Mouse (Mus musculus) layer of hippocampus, postnatal 14 days (tissue): ENCODE data around the gene Mtr. TPM values are rescaled to one million over a fixed set of nuclear protein-coding genes. Genes with fewer than 3 reads are reported as not detected.
"Not testable (repeated sequence)": the region's sequence is repeated elsewhere in the genome, so short reads cannot be mapped to it uniquely, and the experiment has no call there.

ENCODE experiments used
- DNase-seq, 2 experiments: peaks; one replicate each; pipeline ENCODE4 v3.0.0; 2021 to 2022; ENCODE audit warnings: low spot score in 2 of 2, mixed read lengths in 1 of 2
- total RNA-seq, 2 experiments: library from RNA; stranded (reverse); gene quantifications; 2 replicates each; pipeline ENCODE4 v1.2.3; 2021

Gene Mtr
- total RNA-seq, 2 experiments from 2014 or later: 17.9 to 18.3 TPM

GRCm38 (mm10) chr13:12162457-12162856 lies 95.5 kb downstream of the Mtr start:
- no peak for DNase-seq

GRCm38 (mm10) chr13:12160121-12160475 lies 97.8 kb downstream of the Mtr start:
- DNase-seq: no peak

- no peak for DNase-seq
Measured at GRCm38 (mm10) chr13:12159288-12160120, 98.4 kb downstream of the Mtr start.

GRCm38 (mm10) chr13:12153922-12154321 lies 104.0 kb downstream of the Mtr start:
- DNase-seq: no peak

GRCm38 (mm10) chr13:12146918-12147507 lies 110.9 kb downstream of the Mtr start:
- no peak for DNase-seq

GRCm38 (mm10) chr13:12146402-12146801 lies 111.5 kb downstream of the Mtr start:
- no peak for DNase-seq

GRCm38 (mm10) chr13:12143347-12143746 lies 114.6 kb downstream of the Mtr start:
- no peak for DNase-seq

GRCm38 (mm10) chr13:12136461-12136860 lies 121.5 kb downstream of the Mtr start:
- not testable (repeated sequence) for DNase-seq

- no peak for DNase-seq
Measured at GRCm38 (mm10) chr13:12133549-12133948, 124.4 kb downstream of the Mtr start.

Other genes starting within 250 kb of the Mtr start
- gene Ryr2, start 151.2 kb downstream of the Mtr start, total RNA-seq: 100 to 1,000 TPM; 158 to 178 TPM
- gene Actn2, start 82.6 kb upstream of the Mtr start, total RNA-seq: 10 to 100 TPM; 21.8 to 23.3 TPM
- gene Heatr1, start 136.9 kb upstream of the Mtr start, total RNA-seq: 10 to 100 TPM; 24.1 to 26.0 TPM
- 10 to 100 TPM; 27.9 to 35.8 TPM for gene Lgals8, start 206.8 kb upstream of the Mtr start, total RNA-seq